Mouse (Mus musculus) liver, embryonic 14.5 days (tissue): ENCODE data around the gene Gm21905.

Source experiments
- CTCF ChIP-seq: IDR thresholded peaks from 2 replicates; pipeline ENCODE4 v1.5.1; 2016; ENCODE audit warnings: antibody characterized with exemption, low read depth, control low read depth
- EP300 ChIP-seq: IDR thresholded peaks from 2 replicates; pipeline ENCODE4 v1.6.1; 2016; ENCODE audit warnings: antibody characterized with exemption, low read depth

- no peak for TF ChIP-seq CTCF
- no peak for TF ChIP-seq EP300
Measured at GRCm38 (mm10) chr5:67981946-67982526, 35.8 kb upstream of the Gm21905 start.
